Mouse (Mus musculus): ENCODE results near the gene Ndufa5. TPM values are rescaled to one million over a fixed set of nuclear protein-coding genes. Genes with fewer than 3 reads are reported as not detected.

The Ndufa5 gene
- polyA plus RNA-seq (2012; rRNA removed; ENCODE audit: low replicate concordance), result 4.1 TPM in 2 replicates

DNA sequence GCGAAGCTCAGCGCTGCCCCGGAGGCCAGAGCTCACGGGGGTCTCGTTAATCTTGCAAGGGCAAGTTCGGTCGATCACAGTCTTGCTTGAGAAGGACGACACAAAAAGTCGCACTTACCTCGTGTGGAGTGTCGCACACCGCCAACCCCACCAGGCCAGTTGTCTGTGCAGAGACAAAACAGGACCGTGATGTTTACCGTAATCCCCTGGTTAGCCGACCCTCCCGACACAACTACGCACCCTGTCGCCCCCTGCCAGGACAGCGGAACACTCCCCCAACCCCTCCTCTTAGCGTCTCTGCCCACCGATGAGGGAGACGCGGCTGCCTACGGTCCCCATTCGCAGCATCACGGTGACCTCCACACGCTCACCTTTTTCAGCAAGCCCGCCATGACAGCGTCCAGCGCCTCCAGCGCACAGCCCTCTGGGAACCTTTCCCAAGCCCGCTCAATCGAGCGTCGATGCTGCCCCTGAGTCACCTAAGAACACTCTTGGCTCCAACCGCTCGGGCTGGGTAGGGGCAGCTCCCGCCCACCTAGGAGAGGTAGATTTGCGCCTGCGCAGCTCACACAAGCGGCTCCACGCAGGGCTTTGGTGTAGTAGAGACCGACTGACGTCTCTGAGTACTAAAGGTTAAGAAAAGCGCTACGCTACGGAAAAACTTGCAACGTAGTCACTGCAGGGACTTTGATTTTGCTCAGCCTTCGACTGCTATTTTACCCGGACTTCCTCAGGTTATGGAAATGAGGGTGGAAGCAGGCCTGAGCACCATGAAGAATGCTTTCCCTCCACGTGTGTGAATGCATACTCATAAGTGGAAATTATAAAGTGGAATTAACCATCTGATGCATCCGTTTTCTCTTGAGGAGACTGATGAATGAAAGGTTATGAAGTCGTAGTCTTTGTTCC is at the start of gene Ndufa5:
TSS of gene Ndufa5 (minus strand) at position 859 of the 909 bp plus-strand sequence.

DNA sequence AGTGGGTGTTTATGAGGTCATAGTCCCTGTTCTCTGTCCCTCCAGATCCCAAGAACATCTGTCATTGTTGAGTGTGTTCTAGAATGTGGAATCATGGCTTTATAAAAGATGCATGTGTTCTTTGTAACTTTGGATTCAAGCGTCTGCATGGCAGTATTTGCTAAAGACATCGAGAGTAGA is 141 bp upstream of the Ndufa5 start, which contains the start of gene Asb15:
TSS of gene Asb15 (plus strand) at position 81 of the 180 bp plus-strand sequence.

DNA sequence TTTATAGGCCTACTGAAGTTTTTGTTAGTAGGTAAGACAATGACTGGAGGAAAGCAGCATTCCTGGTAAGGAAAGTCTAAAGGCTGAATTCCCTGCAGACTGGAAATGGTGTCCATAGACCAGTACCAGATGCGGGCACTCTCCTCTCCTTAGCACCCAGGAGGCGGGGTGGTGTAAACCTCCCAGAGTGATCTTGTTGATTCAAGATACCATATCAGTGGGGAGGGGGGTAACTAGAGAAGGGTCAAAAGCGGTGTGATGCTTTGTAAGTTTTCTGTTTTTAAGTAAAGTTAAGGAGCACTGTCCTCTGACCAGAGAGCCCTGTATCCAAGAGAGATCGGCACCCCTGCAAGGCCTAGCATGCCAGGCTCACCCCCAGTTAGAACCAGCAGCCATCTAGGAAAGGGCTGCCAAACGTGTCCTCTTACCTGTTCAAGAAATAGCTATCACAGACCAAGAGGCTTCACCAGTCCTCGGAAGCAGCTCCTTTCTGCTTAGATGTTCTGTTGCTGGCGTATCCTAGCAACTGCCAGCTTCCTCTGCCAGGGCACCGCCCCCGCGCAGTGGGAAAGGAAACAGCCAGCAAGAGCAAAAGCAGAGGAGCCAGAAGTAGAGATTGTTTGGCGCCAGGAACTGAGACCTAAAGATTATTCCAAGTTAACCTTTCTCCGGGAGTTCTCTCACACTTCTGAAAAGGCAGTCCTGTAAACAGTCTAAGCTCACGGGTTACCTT is 13.1 kb downstream of the Ndufa5 start, which contains the start of gene Iqub:
TSS of gene Iqub (minus strand) at position 516 of the 733 bp plus-strand sequence.

Other genes starting within 250 kb of the Ndufa5 start
- 0.08 TPM in 1 of 2 replicates, not detected in the other for gene Iqub, start 12.9 kb downstream of the Ndufa5 start, polyA plus RNA-seq (2012; rRNA removed; ENCODE audit: low replicate concordance)
- gene Asb15, start 131 bp upstream of the Ndufa5 start, polyA plus RNA-seq (2012; rRNA removed; ENCODE audit: low replicate concordance), result not detected in 2 replicates
- gene Lmod2, start 69.7 kb upstream of the Ndufa5 start, polyA plus RNA-seq (2012; rRNA removed; ENCODE audit: low replicate concordance), result not detected in 2 replicates
- gene Wasl, start 137.0 kb upstream of the Ndufa5 start, polyA plus RNA-seq (2012; rRNA removed; ENCODE audit: low replicate concordance), result 17.4 and 43.5 TPM in 2 replicates
- not detected in 2 replicates for gene Hyal6, start 205.2 kb upstream of the Ndufa5 start, polyA plus RNA-seq (2012; rRNA removed; ENCODE audit: low replicate concordance)
- gene Hyal4, start 220.3 kb upstream of the Ndufa5 start, polyA plus RNA-seq (2012; rRNA removed; ENCODE audit: low replicate concordance), result not detected in 2 replicates

Data from subcutaneous adipose tissue, adult 2 months (tissue).